Mouse (Mus musculus) neural tube, embryonic 10.5 days (tissue): Measurements from ENCODE around the gene Naa20.
A peak's percentile ranks its signal among the peaks of the same experiment; 100 is the strongest.
"Not testable (repeated sequence)": the region's sequence is repeated elsewhere in the genome, so short reads cannot be mapped to it uniquely, and the experiment has no call there.

ENCODE experiments used
- DNase-seq: peaks from one replicate; pipeline ENCODE4 v3.0.0-alpha.2; 2017; ENCODE audit warnings: low spot score; ENCODE audit errors: extremely low spot score

Gene Naa20

DNA sequence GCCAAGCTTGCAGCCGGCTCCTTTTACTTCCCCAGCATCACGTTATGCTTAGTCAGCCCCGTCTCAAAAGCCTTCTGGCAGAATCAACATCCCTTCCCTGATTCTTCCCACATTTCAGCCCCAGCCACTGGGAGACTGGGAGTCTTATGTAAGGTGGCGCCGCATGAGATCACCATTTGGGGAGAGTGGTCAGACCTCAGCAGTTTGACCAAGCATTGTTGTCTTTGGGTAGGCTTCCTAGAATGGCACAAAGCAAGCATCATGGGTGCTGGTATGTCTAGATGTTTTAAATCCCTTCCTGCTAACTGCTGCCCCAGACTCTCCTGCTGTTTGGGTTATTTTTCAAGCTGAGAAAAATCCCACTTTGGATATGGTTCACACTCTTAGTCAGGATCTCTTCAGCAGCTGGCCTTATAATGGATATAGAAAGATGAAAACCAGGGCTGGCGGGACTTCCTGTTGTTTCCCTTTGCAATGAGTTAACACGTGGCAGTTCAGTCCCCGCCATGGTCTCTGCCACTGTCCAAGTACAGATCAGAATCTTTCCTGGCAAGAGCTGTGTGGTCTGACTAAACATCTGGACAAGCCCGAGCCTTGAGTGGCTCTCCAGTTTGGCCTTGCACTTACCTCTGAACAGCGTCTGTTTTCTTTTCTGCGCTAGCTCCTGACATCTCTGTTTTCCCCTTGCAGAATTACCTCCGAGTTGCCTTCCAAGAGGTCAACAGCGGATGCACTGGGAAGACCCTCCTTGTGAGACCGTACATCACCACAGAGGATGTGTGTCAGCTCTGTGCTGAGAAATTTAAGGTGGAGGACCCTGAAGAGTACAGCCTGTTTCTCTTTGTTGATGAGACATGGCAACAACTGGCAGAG is 16.8 kb upstream of the Naa20 start:
- DNase-seq, result no peak

DNA sequence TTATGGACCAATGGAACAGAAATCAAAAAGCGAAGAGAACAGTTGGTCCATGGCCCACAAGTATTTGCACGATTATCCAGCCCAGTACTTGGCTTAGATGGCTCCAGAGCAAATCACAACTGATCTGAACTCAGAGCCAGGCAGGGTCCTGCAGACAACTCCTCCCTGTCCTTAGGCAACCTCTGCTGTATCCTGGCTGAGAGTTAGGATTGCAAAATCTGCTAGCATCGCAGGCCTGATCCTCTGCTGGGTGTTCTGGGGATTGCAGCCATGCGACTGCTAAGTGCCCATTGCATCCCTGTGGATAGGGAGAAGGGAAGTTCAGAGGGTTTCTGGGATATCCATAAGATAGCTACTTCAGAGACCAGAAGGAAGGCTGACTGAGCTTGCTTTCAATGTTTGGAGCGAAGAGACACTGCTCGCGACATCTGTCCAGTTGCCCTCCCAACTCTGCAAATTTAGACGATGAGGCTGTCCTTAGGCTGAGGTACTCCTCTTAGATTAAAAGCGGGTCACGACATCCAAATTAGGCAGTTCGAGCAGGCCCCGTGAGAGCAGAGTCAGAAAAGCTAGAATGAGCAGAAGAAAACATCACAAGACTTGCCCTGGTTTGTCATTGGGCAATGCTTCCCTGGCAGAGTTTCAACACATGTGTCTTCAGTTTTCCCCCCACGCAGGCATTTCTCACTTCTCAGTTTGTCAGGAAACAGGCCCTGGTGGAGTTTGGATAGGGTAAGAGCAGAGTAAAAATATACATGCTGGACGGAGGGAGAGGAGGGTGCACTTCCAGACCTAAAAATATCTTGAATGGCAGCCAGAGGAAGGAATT is 13.7 kb upstream of the Naa20 start:
- DNase-seq, result no peak

DNA sequence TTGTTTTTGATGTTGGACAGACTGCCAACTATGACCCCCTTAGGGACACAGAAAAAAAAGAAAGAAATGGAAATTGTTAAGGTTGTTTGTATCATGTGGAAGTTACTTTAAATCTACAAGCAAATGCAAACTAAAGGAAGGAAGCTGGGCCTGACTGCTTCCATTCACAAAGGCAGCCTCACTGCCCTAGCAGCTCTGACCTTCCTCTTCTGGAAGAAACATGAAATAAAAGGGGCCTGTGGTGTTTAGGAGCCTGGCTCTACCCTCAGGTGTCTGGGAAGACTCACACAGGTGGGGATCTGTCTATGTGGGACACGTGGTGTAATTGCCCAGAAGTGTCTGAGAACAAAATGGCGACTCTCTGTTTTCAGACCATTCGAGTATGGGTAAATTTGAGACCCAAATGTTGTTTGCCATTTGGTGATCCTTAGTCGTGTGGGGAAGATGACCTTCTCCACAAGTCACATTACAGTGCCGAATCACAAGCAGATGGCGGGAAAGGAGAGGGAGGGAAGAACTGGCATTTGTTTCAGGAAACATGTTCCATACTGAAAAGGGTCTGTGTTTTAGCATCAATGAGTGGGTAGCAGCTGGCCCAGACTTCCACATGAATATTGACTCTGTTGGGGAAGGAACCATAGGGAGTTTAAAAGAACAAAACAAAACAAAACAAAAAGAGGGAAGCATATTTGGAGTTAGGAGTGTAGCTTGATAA is 13.0 kb upstream of the Naa20 start:
- no peak for DNase-seq

DNA sequence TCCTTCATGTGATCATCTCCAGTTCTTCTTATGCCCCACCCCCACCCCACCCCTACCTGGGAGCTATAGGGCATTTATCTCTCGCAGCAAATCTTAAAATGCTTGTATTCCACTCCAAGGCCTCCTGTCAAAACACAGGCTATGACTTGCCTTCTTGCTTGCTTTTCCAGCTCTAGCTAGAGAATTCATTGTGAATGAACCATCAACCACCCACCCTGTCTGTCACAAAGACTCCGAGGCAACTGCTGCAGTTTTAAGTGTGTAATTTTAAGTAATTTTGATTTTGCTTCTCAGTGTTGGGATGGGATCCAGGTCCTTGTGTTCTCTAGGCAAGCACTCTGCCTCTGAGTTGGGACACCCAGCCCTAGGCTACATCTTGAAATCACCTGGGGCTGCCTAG is 11.3 kb upstream of the Naa20 start:
- DNase-seq, result no peak

DNA sequence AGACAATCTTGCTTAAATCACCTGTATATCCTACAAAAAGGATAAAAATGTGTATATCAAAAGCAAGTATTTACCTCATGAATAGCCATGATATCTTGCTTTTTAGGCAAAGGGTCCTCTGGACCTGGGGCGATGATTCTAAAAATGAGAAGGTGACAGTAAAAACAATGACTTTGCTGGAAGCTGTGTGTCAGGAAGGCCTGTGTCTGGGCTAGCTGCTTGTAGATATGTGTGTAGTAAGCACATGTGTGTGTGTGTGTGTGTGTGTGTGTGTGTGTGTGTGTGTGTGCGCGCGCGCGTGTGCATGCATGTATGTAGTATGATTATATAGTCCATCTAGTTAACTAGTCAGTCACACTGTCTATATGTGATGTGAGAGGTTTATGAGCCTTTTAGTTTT is 8.1 kb upstream of the Naa20 start:
- DNase-seq, result no peak

DNA sequence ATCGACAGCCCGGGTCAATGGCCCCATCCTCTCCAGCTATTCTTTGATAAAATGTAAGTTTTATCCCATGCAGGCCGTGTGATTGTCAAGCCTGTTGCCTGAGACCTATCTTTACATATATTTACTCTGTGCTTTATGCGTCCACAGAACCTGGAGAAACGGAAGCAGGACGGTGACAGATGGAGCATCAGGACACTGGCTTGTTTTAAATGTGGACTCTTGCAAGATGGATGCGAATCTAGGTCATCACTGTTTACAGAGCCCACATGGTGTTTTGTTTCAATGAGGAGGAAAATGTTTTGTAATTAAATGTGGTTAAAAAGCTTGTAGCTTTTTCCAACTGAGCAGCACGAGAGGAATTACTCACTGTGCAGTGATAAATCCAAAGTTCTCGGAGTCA is 3.8 kb upstream of the Naa20 start:
- DNase-seq, result no peak

DNA sequence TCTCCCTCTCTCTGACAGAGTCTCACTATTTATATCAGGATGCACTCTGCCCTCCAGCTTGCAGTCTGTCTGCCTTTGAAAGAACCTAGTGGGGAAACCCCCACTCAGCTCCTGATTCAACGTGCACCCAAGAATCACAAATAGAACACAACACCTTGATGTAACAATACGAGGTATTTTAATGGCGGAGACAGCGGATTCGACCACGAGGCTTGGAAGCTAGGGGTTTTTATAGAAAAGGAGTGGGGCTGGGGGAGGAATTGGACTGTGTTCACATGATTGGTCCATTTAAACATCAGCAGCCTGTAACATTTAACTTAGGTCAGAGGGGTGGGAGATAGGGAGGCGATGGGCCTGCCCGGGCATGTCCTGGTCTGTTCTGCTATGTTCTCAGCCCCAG is 1.6 kb upstream of the Naa20 start:
- not testable (repeated sequence) for DNase-seq

DNA sequence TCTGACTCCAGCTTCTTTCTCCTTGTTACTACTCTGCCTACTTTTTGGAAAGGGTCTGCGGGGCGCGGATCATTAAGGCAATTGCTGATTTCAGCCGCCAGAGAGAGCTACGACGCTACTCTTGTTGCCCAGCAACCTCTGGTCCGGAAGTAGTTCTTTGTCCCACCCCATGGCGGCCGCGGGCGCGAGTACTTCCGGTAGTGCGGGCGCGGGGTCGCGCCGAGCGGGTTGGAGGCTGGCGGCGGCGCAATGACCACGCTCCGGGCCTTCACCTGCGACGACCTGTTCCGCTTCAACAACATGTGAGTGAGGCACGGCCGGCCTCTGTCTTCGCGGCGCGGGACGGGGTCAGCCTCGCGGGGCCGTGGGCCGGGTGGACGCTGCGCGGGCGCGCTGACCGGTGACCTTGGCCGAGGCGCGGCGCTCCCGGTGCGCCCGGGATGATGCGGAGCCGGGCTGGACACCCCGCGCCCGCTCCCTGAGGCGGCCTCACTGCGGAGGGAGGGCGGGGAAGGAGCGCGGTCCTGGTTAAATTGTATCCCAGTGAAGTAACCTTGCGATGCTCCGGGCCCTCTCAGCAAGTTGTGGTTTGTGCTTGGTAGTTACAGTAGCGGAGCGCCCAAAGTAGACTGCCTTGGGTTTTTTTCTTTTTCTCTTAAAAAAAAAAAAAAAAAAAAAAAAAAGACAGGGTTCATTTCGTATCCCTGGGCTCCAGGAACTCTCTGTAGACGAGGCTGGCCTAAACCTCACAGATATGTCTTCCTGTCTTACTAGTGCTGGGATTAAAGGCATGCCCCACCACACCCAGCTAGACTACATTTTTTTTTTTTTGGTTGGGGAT is 1.4 kb downstream of the Naa20 start:
- DNase-seq, result peak; percentile 92

DNA sequence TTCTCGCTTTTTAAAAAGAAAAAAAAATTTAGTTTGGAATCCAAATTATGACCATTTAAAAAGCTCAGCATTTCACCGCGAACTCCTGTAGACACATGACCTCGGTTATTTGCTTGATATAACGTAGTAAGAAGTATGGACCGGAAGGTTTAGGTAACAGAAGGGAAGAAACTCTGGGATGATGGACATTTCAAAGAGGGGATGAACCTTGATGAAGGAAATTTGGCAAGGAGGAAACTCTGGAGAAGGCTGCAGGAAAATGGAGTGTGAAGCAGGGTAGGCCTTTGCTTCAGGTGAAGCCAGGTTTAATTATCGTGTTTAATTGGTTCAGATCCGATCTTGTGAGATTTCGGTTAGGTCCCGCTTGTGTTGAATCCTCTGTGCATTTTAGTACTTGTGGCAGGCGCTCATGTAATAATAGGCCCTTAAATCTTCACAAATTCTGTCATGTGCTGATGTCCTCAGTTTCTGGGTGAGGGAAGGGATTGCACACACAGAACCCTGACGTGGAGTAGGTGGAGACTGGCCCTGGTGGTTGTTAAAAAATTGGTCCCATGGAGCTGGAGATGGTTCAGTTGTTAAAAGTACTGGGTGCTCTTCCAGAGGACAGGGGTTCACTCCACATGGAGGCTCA is 2.2 kb downstream of the Naa20 start:
- no peak for DNase-seq

DNA sequence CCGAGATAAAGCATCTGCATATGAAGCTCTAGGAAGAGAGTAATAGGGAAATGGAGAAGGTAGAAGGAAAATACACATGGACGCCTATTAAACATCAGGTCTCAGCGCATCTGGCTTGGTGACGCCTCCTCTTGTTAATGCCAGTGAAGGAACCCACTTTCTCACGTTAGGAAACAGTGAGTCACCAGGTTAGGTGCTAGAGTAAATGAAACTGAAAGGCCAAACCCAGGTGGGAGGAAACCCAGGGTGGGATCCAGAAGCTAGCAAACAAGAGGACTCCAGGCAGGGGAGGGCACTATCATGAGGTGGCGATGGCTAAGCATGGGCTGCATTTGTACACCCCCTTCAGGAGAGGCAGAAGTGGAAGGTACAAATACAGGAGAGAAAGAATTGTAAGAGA is 3.3 kb downstream of the Naa20 start:
- no peak for DNase-seq

DNA sequence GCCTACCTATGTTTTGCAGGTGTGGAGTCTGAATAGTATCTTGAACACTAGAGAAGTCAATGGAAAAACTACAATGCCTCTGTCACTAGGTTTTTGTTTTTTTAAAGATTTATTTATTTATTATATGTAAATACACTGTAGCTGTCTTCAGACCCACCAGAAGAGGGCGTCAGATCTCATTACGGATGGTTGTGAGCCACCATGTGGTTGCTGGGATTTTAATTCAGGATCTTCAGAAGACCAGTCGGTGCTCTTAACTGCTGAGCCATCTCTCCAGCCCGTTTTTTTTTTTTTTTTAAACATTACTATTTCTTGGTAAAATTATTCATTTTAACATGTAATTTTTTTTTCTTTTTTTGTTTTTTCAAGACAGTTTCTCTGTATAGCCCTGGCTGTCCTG is 4.0 kb downstream of the Naa20 start:
- not testable (repeated sequence) for DNase-seq

DNA sequence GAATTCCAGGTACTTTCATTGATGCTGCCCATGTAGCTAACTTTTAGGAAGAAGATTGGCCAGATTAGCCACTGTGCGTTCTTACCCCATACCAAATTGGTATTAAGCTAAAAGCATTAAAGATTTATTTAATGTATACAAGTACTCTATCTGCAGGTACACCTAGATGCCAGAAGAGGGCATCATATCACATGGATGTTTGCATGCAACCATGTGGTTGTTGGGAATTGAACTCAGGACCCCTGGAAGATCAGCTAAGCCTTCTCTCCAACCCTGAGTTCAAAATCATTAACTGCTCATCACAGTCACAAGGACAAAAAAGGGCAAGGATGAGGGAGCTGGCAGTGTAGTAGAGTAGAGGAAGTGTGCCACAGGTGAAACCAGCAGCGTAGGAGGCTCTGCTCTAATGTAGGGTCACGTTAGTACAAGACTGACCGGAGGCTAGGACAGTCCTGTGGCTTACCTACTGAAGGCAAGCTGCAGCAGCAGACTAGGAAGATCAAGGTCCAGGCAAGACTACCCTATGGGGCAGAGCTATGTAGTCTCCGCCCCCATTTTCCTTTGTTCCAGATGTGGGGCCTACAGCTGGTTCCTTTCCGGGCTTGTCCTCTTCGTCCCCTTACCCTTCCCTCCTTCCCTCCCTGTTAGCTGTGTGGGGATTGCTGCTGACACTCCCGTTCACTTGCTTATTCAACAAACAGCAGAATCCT is 19.2 kb downstream of the Naa20 start:
- DNase-seq, result no peak

DNA sequence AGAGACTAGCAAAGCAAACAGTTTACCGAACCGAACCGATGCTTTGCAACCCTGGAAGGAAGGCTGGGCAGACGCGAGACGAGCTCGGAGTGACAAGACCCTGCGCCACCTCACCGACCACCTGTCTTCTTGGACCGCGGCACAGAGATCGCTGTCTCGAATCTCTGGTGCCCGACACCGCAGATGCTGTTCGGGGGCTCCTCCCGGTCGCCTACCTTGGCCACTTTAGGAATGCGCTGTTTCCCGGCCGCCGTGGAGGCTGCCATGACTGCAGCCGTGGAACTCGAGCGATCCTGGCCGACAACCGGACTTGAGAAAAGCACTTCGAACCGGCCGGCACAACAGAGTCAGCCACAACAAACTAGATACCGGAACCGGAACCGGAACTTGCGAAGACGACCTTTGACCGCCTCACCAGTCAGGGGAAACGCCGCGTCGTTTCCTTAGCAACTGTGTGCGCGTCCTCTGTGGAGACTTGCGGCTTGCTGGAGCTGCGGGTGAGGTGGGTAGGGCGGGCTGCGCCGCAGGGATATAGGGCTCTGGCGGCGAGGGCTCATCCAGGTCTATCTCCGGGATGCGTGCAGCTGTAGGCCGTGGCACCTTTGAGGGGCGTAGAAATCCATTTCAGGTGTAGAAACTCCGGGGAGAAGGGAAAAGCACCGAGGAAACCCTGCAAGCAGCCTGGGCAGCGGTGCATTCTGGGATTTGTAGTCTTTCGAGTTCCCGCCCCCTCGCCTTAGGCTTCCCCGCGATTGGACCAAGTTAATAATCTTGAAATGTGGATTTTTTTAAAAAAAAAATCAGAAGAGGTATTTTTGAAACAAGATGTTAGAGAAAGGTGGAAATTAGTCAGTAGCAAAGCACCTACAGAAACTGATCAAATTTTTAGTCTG is 32.7 kb downstream of the Naa20 start, which contains the start of the genes Cfap61 and Crnkl1:
TSS of gene Cfap61 (plus strand) at position 446 of the 893 bp plus-strand sequence.
TSS of gene Crnkl1 (minus strand) at position 676 of the 893 bp plus-strand sequence.
- DNase-seq, result peak; percentile 97

DNA sequence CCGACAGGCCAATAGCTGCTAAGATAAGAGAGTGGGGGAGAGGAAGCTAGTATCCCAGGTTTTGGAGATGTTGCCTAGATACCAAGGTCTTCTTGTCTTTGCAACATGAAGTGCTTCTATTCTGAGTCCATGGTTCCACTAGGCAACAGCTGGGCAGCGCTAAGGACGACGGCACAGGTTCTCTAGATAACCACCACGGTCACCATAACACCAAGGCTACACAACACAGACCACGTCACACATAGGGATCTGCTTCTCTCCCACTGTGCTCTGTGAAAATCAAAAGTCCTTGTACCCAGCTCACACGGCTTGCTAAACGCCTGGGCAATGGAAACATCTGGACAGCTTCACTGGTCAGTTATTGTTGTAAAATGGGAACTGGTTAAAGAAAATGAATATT is 35.1 kb downstream of the Naa20 start:
- DNase-seq, result no peak

DNA sequence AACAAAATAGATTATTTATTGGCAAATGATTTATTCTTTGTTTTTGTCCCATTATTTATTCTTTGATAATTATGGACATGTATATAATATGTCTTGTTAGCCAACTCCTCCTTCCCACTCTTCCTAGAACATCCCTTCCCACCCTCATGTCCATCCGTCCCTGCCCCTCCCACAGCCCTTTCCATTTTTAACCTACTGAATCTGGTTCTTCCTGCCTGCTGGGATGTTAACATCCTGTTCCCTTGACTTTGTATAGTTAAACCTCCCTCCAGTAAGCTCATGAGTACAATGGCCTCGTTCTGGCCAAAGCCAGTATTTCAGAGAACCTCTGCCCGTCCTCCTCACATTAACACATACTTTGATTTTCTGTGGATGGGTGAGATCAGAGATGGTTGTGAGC is 39.5 kb downstream of the Naa20 start:
- no peak for DNase-seq

DNA sequence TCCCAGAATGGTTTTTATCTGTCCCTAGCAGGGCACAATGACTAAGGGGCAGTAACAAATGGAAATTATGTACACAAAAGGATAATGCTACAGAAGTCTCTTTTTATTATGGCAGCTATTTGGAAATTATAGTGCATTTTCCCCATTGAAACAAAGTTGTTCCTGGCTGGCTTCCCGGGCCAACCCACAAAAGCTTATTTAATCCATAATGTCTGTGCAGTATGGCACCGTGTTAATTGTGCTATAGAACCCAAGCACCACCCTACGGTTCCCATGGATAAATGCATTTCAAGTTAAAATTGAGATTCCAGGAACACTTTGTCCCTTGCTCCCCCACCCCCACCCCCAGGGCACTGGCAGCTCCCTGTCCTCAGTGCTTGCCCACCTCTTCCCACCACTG is 42.4 kb downstream of the Naa20 start:
- no peak for DNase-seq

DNA sequence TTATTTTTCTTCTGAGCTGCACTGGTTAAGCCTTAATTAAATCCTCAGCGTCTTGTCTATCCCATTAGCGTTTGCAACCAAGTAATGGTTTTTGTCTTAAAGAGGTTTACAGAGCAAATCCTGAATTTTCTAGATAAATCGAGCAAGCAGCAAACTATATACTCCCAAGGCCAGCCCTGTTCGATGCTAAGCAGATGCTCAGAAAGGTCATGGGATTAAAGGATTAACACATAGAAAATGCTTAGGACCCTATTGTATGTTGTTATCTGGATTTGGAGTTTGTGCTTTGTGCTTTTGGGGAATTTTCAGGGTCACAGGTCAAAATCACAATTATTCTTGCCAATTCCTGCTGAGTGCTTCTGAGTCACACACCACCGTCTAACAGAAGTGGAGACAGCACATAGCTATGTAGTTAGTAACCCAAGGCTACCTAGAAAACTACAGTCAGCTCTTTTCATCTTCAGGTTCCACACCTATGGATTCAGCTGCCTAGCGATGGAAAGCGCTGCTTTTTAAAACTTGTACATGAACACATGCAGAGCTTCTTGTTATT is 46.6 kb downstream of the Naa20 start:
- DNase-seq, result no peak

DNA sequence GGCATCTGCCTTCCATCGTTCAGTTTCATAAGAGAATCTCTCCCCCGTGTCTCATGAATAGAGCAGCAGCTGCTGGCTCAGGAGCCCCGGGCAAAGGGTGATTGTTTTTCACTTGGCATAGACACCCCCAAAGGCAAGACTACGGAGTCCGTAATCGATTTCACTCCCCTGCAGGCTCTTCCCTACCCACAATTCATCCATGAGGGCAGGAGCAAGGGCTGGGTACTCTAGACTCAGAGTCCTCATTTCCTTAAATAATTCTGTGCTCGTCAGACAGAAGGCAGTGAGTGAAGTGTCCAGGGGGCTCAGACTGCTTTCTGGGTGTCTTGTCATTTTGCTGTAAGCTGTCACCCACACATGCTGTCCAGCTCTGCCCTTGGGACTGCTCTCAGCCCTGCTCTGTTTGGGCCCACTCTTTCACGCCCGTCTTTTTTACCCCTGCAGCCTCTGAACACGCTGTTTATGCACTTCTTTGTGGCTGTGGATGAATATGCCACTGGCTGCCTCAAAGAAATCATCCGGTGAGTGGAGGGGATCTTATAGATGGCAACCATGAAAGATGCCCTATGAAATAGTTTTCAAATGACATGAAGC is 47.7 kb downstream of the Naa20 start:
- no peak for DNase-seq
